Mouse (Mus musculus) liver, embryonic 14.5 days (tissue): ENCODE data around the gene Klhl29.

ENCODE experiments used
- CTCF ChIP-seq: IDR thresholded peaks from 2 replicates; pipeline ENCODE4 v1.5.1; 2016; ENCODE audit warnings: antibody characterized with exemption, low read depth, control low read depth
- EP300 ChIP-seq: IDR thresholded peaks from 2 replicates; pipeline ENCODE4 v1.6.1; 2016; ENCODE audit warnings: antibody characterized with exemption, low read depth

DNA sequence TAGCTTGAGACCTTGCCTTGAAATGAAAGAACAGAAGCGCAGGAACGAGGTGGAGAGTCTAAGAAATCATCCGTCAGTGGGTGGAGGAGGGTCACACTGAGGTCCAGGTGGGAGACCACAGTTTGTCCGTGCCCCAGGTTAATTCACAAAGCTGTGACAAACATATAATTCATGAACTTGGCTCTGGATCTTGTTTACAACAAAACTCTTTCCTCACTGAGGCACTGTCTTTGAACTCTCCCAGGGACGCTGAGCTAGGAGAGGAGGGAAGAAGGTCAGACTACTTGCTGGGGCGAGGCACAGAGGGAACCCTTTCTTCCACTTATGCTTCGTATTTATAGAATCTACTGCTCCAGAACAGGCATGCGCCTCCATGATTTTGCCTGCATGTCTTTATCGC, 161.2 kb downstream of the Klhl29 start:
- TF ChIP-seq CTCF (no peak), EP300 (no peak)
